Mouse (Mus musculus): ENCODE measurements around the gene Cdh4.

DNA sequence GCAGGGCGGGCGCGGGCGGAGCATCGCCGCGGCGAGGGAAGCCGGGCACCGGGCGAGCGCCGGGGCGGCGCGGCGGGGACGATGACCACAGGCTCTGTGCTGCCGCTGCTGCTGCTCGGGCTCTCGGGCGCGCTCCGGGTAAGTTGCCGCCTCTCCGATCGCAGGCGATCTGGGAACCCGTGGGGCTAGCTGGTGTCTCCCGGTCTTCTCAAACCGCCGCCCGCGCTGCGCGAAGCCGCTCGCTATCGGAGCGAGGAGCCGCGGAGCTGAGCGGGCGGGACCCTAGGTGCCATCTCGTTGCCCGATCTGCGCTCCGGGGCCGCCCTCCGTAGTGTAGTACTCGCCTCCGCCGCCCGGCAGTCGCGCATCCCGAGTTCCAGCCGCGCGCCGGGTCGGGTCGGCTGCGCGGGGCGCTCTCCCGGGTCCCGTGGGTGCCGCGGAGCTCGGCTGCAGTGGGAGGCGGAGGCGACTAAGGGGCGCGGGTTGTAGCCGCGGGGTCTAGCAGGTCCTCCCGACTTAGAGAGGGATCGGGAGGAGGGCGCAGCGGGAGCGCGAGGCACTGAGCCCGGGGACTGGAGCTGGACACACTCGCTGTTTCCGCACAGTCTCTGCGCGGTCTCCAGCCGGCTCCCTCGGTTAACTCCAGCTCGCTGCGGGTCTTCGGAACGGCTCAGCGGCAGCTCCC, 452 bp downstream of the Cdh4 start:
- TF ChIP-seq CTCF (IDR thresholded peaks at IDR 0.05; ENCODE audit: low read depth): no peak
- TF ChIP-seq EP300 (IDR thresholded peaks at IDR 0.05; ENCODE audit: low read depth): no peak

Measured in heart, postnatal 0 days (tissue).